ENCODE assay signal across 29 mouse cellular contexts in the genomic region with DNA sequence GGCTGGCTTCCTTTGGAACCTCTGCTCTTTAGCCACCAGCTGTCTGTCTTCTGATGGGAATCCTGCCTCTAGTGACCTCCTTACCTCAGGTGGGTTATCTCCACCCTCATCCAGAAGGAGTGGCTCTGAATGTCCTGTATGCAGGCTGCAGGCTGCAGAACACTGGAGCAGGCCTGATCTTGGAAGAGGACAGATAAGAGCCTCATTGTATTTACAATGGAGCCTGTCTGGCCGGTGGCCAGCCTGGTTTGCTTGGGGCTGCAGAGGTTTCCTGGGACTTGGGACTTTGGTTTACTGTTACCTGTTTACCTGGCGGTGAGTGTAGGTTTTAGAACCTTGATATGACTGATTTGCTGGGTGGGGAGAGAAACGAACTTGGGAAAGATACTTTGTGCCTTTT. TPM values are rescaled to one million over a fixed set of nuclear protein-coding genes. Genes with fewer than 3 reads are reported as not detected.
DNase-seq lines count a peak whose midpoint lies in the region; ATAC-seq and TF ChIP-seq lines count a peak whose summit lies in the region.
"Had no signal": no experiment of that assay in that cellular context is flagged by ENCODE, and none has a peak within 500 bp of the region (broad histone marks: within the 10 kb centered on the region; RNA-seq: fewer than 3 reads in every experiment).

No protein-coding gene starts in this region.

- intact Hi-C loops in left cerebral cortex, postnatal 10 days (cut with DNase I): no loop called here
- intact Hi-C loops in heart, postnatal 10 days (cut with DNase I): no loop called here

- no peaks in the 10 kb centered on the region for H3K36me3 ChIP-seq in liver, postnatal 0 days (replicated peaks; ENCODE audit: insufficient read depth, low read length)
- H3K36me3 ChIP-seq in intestine, embryonic 15.5 days: no peaks in the 10 kb centered on the region
- H3K36me3 ChIP-seq in small intestine, adult 2 months (ENCODE audit: control insufficient read depth, insufficient read depth, low read length): no peaks in the 10 kb centered on the region
- H3K36me3 ChIP-seq: embryonic facial prominence, embryonic 13.5 days; forebrain, embryonic 10.5 days; heart, embryonic 13.5 days; hindbrain, embryonic 10.5 days; hindbrain, embryonic 15.5 days; midbrain, embryonic 10.5 days; midbrain, embryonic 15.5 days; neural tube, embryonic 12.5 days had no signal

- no peak for ATAC-seq in liver, postnatal 0 days
- peak; percentile 97 for ATAC-seq in intestine, embryonic 15.5 days
- ATAC-seq: CD4-positive, CD25-positive, alpha-beta regulatory T cell, adult 4 months; forebrain, embryonic 16.5 days; inflammation-experienced regulatory T-cells, adult 6 months; midbrain, embryonic 15.5 days had no signal

- no peak for TF ChIP-seq EP300 in liver, postnatal 0 days (IDR thresholded peaks at IDR 0.05; ENCODE audit: low read depth)

- H3K4me1 ChIP-seq in liver, postnatal 0 days (ENCODE audit: insufficient read depth): 0 out of 2 replicates have a peak, but pooled peaks cover 2% of the 10 kb centered on the region
- H3K4me1 ChIP-seq in intestine, embryonic 15.5 days (replicated peaks): 0 out of 2 replicates have a peak, but pooled peaks cover 6% of the 10 kb centered on the region
- H3K4me1 ChIP-seq in small intestine, adult 2 months (ENCODE audit: control insufficient read depth, insufficient read depth, insufficient read length, low read length): peaks cover 13% of the 10 kb centered on the region
- H3K4me1 ChIP-seq: forebrain, embryonic 10.5 days; midbrain, embryonic 10.5 days; neural tube, embryonic 12.5 days had no signal

- H3K9me3 ChIP-seq in liver, postnatal 0 days (ENCODE audit: low read length): no peaks in the 10 kb centered on the region
- no peaks in the 10 kb centered on the region for H3K9me3 ChIP-seq in intestine, embryonic 15.5 days
- H3K9me3 ChIP-seq: embryonic facial prominence, embryonic 13.5 days; forebrain, embryonic 10.5 days; heart, embryonic 13.5 days; hindbrain, embryonic 10.5 days; hindbrain, embryonic 15.5 days; midbrain, embryonic 10.5 days; midbrain, embryonic 15.5 days; neural tube, embryonic 12.5 days had no signal

- TF ChIP-seq POLR2A in small intestine, adult 2 months (IDR thresholded peaks at IDR 0.05; ENCODE audit: low read depth, low read length): no peak

- 0 out of 2 replicates have a peak, but pooled peaks cover 6% of the 10 kb centered on the region for H3K27me3 ChIP-seq in liver, postnatal 0 days (ENCODE audit: insufficient read depth, low read length)
- no peaks in the 10 kb centered on the region for H3K27me3 ChIP-seq in intestine, embryonic 15.5 days (replicated peaks)
- H3K27me3 ChIP-seq in small intestine, adult 2 months (ENCODE audit: control insufficient read depth, insufficient read depth, low read length): no peaks in the 10 kb centered on the region
- H3K27me3 ChIP-seq: hindbrain, embryonic 15.5 days; midbrain, embryonic 15.5 days; neural tube, embryonic 12.5 days had no signal

- H3K27ac ChIP-seq in liver, postnatal 0 days (ENCODE audit: low read depth): no peak overlapping the region
- peak overlapping the region; percentile 83 for H3K27ac ChIP-seq in intestine, embryonic 15.5 days
- peak overlapping the region; percentile 99 for H3K27ac ChIP-seq in small intestine, adult 2 months (ENCODE audit: insufficient read depth, low read depth, low read length)
- H3K27ac ChIP-seq: embryonic facial prominence, embryonic 13.5 days; forebrain, embryonic 10.5 days; heart, adult 2 months; heart, embryonic 13.5 days; hindbrain, embryonic 10.5 days; hindbrain, embryonic 15.5 days; midbrain, embryonic 10.5 days; midbrain, embryonic 15.5 days; neural tube, embryonic 12.5 days had no signal

- H3K4me2 ChIP-seq in liver, postnatal 0 days (ENCODE audit: low read depth, low read length): no peak overlapping the region
- peak overlapping the region; percentile 28 for H3K4me2 ChIP-seq in intestine, embryonic 15.5 days (replicated peaks)
- H3K4me2 ChIP-seq: embryonic facial prominence, embryonic 13.5 days; heart, embryonic 13.5 days; hindbrain, embryonic 15.5 days; midbrain, embryonic 15.5 days; neural tube, embryonic 12.5 days had no signal

- H3K9ac ChIP-seq in liver, postnatal 0 days (replicated peaks): no peak overlapping the region
- H3K9ac ChIP-seq in intestine, embryonic 15.5 days: no peak overlapping the region
- H3K9ac ChIP-seq: embryonic facial prominence, embryonic 13.5 days; heart, embryonic 13.5 days; hindbrain, embryonic 15.5 days; midbrain, embryonic 15.5 days; neural tube, embryonic 12.5 days had no signal

- TF ChIP-seq CTCF in liver, postnatal 0 days (IDR thresholded peaks at IDR 0.05; ENCODE audit: low read depth): no peak
- no peak for TF ChIP-seq CTCF in small intestine, adult 2 months (IDR thresholded peaks at IDR 0.05; ENCODE audit: extremely low read depth, insufficient read length, insufficient replicate concordance, low read depth, low read length)

- H3K4me3 ChIP-seq in liver, postnatal 0 days (ENCODE audit: low read depth, low read length): no peak overlapping the region
- H3K4me3 ChIP-seq in intestine, embryonic 15.5 days (replicated peaks): no peak overlapping the region
- no peak overlapping the region for H3K4me3 ChIP-seq in small intestine, adult 2 months (ENCODE audit: low read depth, low read length)
- H3K4me3 ChIP-seq: embryonic facial prominence, embryonic 13.5 days; forebrain, embryonic 10.5 days; heart, adult 2 months; heart, embryonic 13.5 days; hindbrain, embryonic 10.5 days; hindbrain, embryonic 15.5 days; midbrain, embryonic 10.5 days; midbrain, embryonic 15.5 days; neural tube, embryonic 12.5 days had no signal

- 42% methylated on average over 3 of the region's 3 CpGs for WGBS in liver, postnatal 0 days (ENCODE audit: insufficient replicate concordance)
- WGBS in intestine, embryonic 15.5 days: 47% methylated on average over 3 of the region's 3 CpGs
- 24% methylated on average over 3 of the region's 3 CpGs for WGBS in small intestine, adult 2 months

- DNase-seq in liver, postnatal 0 days: peak; percentile 21
- no peak for DNase-seq in liver
- peak; percentile 9 for DNase-seq in yolk sac, embryonic 10.5 days (ENCODE audit: low spot score)
- DNase-seq in left cerebral cortex, postnatal 10 days (ENCODE audit: extremely low spot score in 1 of 2, low spot score in 2 of 2): no peak
- no peak for DNase-seq in heart, postnatal 10 days
- DNase-seq: adrenal gland, postnatal 25 days; cerebellum, adult 11-12 months; cerebellum, adult 9-11 months; heart, adult 2 months; heart, postnatal 14 days; kidney, postnatal 36 days; left cerebral cortex, postnatal 4 days; lung, postnatal 14 days; right cerebral cortex, adult 18-20 months; thymus, adult 18-20 months; thymus, postnatal 25 days had no signal

RNA-seq across cellular contexts. Expression of a gene that starts 5.6 kb away (rescaled TPM):
- 1.6 and 1.7 TPM in 2 replicates for polyA plus RNA-seq in liver, postnatal 0 days (2015; fragmentation: Nextera tagmentation; extraction: Ambion mirVana)
- 10.2 and 10.8 TPM in 2 replicates for polyA plus RNA-seq in intestine, embryonic 15.5 days (2015; fragmentation: Nextera tagmentation; extraction: Ambion mirVana)
- polyA plus RNA-seq in small intestine, adult 2 months (2012; rRNA removed): 3.0 and 8.1 TPM in 2 replicates
- total RNA-seq in left cerebral cortex, postnatal 10 days (2021): 10 to 100 TPM; 37.6 to 38.7 TPM
- total RNA-seq in heart, postnatal 10 days (2021): 10 to 100 TPM; 14.9 to 15.0 TPM

RNA-seq across cellular contexts. Expression of a gene that starts 30.2 kb away (rescaled TPM):
- polyA plus RNA-seq in liver, postnatal 0 days (2015; fragmentation: Nextera tagmentation; extraction: Ambion mirVana): 12.6 and 13.4 TPM in 2 replicates
- polyA plus RNA-seq in intestine, embryonic 15.5 days (2015; fragmentation: Nextera tagmentation; extraction: Ambion mirVana): 46.8 and 46.9 TPM in 2 replicates
- polyA plus RNA-seq in small intestine, adult 2 months (2012; rRNA removed): 33.3 and 41.8 TPM in 2 replicates
- total RNA-seq in left cerebral cortex, postnatal 10 days (2021): 10 to 100 TPM; 41.7 to 44.0 TPM
- total RNA-seq in heart, postnatal 10 days (2021): 10 to 100 TPM; 16.4 to 22.7 TPM

RNA-seq across cellular contexts. Expression of a gene that starts 57.0 kb away (rescaled TPM):
- 14.6 and 15.4 TPM in 2 replicates for polyA plus RNA-seq in liver, postnatal 0 days (2015; fragmentation: Nextera tagmentation; extraction: Ambion mirVana)
- polyA plus RNA-seq in intestine, embryonic 15.5 days (2015; fragmentation: Nextera tagmentation; extraction: Ambion mirVana): 25.7 and 27.3 TPM in 2 replicates
- 28.5 and 56.7 TPM in 2 replicates for polyA plus RNA-seq in small intestine, adult 2 months (2012; rRNA removed)
- 1 to 10 TPM; 3.6 to 4.9 TPM for total RNA-seq in left cerebral cortex, postnatal 10 days (2021)
- 10 to 100 TPM; 22.2 to 22.8 TPM for total RNA-seq in heart, postnatal 10 days (2021)

Comparison
In these comparisons a context has a peak if more than half of its experiments do, and no peak if none do; other contexts are left out.
1. DNase-seq: peak in liver, postnatal 0 days (single experiment) and yolk sac, embryonic 10.5 days (single experiment); none in liver (single experiment), left cerebral cortex, postnatal 10 days (0 of 2) and heart, postnatal 10 days (0 of 2).